Mouse (Mus musculus) liver, embryonic 11.5 days (tissue): ENCODE data around the gene Npepl1. TPM values are rescaled to one million over a fixed set of nuclear protein-coding genes. Genes with fewer than 3 reads are reported as not detected.
A peak's percentile ranks its signal among the peaks of the same experiment; 100 is the strongest.

Experiments used
- ATAC-seq: fragments of 200-750 bp; cut with Nextera tagmentation; replicated peaks from 2 replicates; pipeline ENCODE4 v1.8.0; 2017; ENCODE audit warnings: moderate number of reproducible peaks, mild to moderate bottlenecking, moderate TSS enrichment, moderate library complexity; ENCODE audit not compliant: low FRiP score
- DNase-seq: peaks from one replicate; pipeline ENCODE4 v3.0.0-alpha.2; 2017; ENCODE audit warnings: low spot score
- H3K27ac ChIP-seq: fragments of 300-500 bp; sonication (generic); 2 replicates; pipeline ENCODE4 v1.5.1; 2014; ENCODE audit warnings: mild to moderate bottlenecking, low read depth, low read length, control low read depth
- H3K27me3 ChIP-seq: fragments of 300-500 bp; sonication (generic); replicated peaks from 2 replicates; pipeline ENCODE4 v1.6.1; 2014; ENCODE audit warnings: low read length, mixed read lengths; ENCODE audit not compliant: control insufficient read depth, insufficient read depth
- H3K36me3 ChIP-seq: fragments of 300-500 bp; sonication (generic); 2 replicates; pipeline ENCODE4 v1.6.1; 2014; ENCODE audit warnings: mild to moderate bottlenecking, low read length, moderate library complexity, mixed read lengths; ENCODE audit not compliant: control insufficient read depth, insufficient read depth
- H3K4me1 ChIP-seq: fragments of 300-500 bp; sonication (generic); replicated peaks from 2 replicates; pipeline ENCODE4 v1.6.1; 2014; ENCODE audit warnings: low read length, mixed read lengths; ENCODE audit not compliant: control insufficient read depth, insufficient read depth
- H3K4me2 ChIP-seq: fragments of 300-500 bp; sonication (generic); 2 replicates; pipeline ENCODE4 v1.6.1; 2014; ENCODE audit warnings: mild to moderate bottlenecking, control low read depth, moderate library complexity
- H3K4me3 ChIP-seq: fragments of 300-500 bp; sonication (generic); 2 replicates; pipeline ENCODE4 v1.5.1; 2014; ENCODE audit warnings: low read depth, low read length, control low read depth
- H3K9ac ChIP-seq: fragments of 300-500 bp; sonication (generic); 2 replicates; pipeline ENCODE4 v1.6.1; 2014; ENCODE audit warnings: low read depth, low read length, control low read depth
- H3K9me3 ChIP-seq: fragments of 300-500 bp; sonication (generic); 2 replicates; pipeline ENCODE4 v1.6.1; 2016; ENCODE audit warnings: low read length, inconsistent platforms, mixed read lengths; ENCODE audit not compliant: control insufficient read depth
- WGBS: fragments of 180-500 bp; shearing (Covaris S2); extraction: QIAGEN DNeasy Blood & Tissue Kit; methylation state at CpG from one replicate; pipeline ENCODE4 v1.1.7; 2014; 5-methylcytosine and 5-hydroxymethylcytosine counted together
- polyA plus RNA-seq: library from polyadenylated mRNA; unstranded; fragments of >200 nt; fragmentation: Nextera tagmentation; extraction: Ambion mirVana; gene quantifications from 2 replicates; pipeline ENCODE4 v1.2.1, GENCODE M21; 2014

Npepl1 gene
- polyA plus RNA-seq, 1 experiment from 2014 or later = 59.1 TPM

GRCm38 (mm10) chr2:174074621-174075020 is 35.5 kb upstream of the Npepl1 start:
- Histone ChIP-seq H3K36me3 (no peaks in the 10 kb centered on the region), H3K4me1 (peaks cover 15% of the 10 kb centered on the region), H3K4me3 (peak overlapping the region; percentile 82), H3K9ac (peak overlapping the region; percentile 68), H3K9me3 (no peaks in the 10 kb centered on the region), H3K27ac (peak overlapping the region; percentile 82), H3K27me3 (no peaks in the 10 kb centered on the region), H3K4me2 (peak overlapping the region; percentile 97)
- DNase-seq (peak; percentile 39), ATAC-seq (no peak)
- WGBS = 0% methylated on average over 11 of the region's 13 CpGs

- Histone ChIP-seq H3K27ac (peak overlapping the region; percentile 82), H3K4me2 (peak overlapping the region; percentile 97), H3K4me3 (peak overlapping the region; percentile 82), H3K36me3 (no peaks in the 10 kb centered on the region), H3K9me3 (no peaks in the 10 kb centered on the region), H3K27me3 (no peaks in the 10 kb centered on the region), H3K4me1 (peaks cover 12% of the 10 kb centered on the region), H3K9ac (peak overlapping the region; percentile 68)
- 4% methylated on average over 22 of the region's 22 CpGs for WGBS
- ATAC-seq (no peak), DNase-seq (peak; percentile 55)
Measured at GRCm38 (mm10) chr2:174075072-174075570, 35.0 kb upstream of the Npepl1 start.

DNA sequence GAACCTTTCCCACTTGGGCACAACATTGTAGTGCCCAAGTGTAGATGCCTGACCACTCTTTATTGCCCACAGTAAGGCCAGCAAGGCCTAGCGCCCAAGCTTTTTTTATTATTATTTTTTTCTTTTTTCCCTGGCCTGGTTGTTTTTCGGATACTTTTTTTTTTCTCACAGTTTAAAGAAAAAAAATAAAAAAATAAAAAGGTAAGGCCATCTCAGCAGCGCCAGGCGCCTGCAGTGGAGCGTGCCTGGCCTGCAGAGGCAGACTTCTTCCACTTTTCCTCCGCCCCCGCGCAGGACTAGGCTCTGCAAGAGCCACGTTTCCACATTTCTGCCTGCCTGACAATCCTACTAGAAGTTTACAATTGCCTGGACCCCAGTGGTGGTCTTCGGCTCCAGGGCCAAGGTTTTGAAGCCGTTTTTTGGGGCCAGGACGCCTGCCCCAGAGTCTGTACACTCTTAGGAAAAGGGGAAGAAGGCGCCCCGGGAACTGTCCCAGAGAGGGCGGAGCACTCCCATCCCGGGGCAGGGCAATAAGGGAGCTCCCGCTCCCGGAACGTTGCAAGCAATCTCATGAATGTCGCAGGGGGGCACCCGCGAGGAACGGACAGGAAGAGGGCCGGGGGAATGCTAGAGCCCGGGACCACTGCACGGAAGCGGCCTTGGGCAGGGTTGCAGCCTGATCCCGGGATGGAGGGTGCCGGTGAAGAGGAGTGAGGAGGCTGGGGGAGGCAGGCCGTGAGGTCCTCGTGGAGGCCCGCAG is 34.3 kb upstream of the Npepl1 start, which contains the start of gene Stx16:
Stx16 (plus strand) TSS at position 636 of the 760 bp plus-strand sequence.
- Histone ChIP-seq H3K9me3 (no peaks in the 10 kb centered on the region), H3K27me3 (no peaks in the 10 kb centered on the region), H3K4me1 (peaks cover 12% of the 10 kb centered on the region), H3K9ac (peak within 1 kb of the TSS; percentile 88), H3K4me3 (peak within 1 kb of the TSS; percentile 82), H3K4me2 (peak within 1 kb of the TSS; percentile 97), H3K27ac (peak within 1 kb of the TSS; percentile 82), H3K36me3 (no peaks in the 10 kb centered on the region)
- under 1% methylated on average over 32 of the region's 32 CpGs for WGBS
- peak; percentile 97 for DNase-seq
- ATAC-seq = peak; percentile 93

GRCm38 (mm10) chr2:174076433-174076824 is 33.7 kb upstream of the Npepl1 start:
- H3K9me3 ChIP-seq = no peaks in the 10 kb centered on the region
- peak overlapping the region; percentile 88 for H3K9ac ChIP-seq
- 0% methylated on average over 22 of the region's 22 CpGs for WGBS
- H3K36me3 ChIP-seq = no peaks in the 10 kb centered on the region
- peak overlapping the region; percentile 82 for H3K27ac ChIP-seq
- peaks cover 12% of the 10 kb centered on the region for H3K4me1 ChIP-seq
- H3K27me3 ChIP-seq = no peaks in the 10 kb centered on the region
- DNase-seq (no peak), ATAC-seq (no peak; the same call in 1 of the 2 replicates)
- H3K4me3 ChIP-seq = peak overlapping the region; percentile 82
- H3K4me2 ChIP-seq = peak overlapping the region; percentile 97

DNA sequence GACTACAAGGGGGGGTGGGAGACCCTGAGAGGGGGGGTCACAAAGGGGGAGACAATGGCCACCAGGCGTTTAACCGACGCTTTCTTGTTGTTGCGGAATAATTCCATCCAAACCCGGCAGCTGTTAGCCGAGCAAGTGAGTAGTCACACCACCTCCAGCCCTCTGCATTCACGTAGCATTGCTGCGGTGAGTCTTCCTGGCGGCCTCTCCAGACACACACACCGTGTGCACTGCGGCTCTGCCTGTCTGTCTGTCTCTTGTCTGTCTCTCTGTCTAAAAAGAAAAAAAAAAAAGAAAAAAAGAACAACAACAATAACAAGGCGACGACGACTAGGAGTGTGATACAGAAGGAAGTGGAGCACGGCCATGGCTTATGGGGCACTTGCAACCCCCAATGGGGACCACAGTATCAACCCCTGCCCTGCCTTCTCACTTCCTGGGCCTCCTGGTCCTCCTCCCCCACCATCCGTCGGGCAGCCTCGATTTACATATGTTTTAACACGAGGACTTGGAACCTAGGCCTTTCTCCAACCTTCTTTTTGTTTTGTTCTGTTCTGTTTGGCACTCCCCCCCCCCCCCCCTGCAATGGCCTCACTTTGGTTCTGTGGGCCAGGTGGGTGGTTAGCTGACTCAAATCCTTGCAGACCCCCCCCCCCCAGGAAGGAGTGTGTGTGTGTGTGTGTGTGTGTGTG is 33.0 kb upstream of the Npepl1 start:
- peak overlapping the region; percentile 88 for H3K9ac ChIP-seq
- peak overlapping the region; percentile 82 for H3K4me3 ChIP-seq
- H3K36me3 ChIP-seq = no peaks in the 10 kb centered on the region
- no peaks in the 10 kb centered on the region for H3K27me3 ChIP-seq
- peaks cover 12% of the 10 kb centered on the region for H3K4me1 ChIP-seq
- H3K4me2 ChIP-seq = peak overlapping the region; percentile 97
- peak overlapping the region; percentile 82 for H3K27ac ChIP-seq
- WGBS = under 1% methylated on average over 19 of the region's 19 CpGs
- ATAC-seq (peak; percentile 49), DNase-seq (peak; percentile 61)
- H3K9me3 ChIP-seq = no peaks in the 10 kb centered on the region

DNA sequence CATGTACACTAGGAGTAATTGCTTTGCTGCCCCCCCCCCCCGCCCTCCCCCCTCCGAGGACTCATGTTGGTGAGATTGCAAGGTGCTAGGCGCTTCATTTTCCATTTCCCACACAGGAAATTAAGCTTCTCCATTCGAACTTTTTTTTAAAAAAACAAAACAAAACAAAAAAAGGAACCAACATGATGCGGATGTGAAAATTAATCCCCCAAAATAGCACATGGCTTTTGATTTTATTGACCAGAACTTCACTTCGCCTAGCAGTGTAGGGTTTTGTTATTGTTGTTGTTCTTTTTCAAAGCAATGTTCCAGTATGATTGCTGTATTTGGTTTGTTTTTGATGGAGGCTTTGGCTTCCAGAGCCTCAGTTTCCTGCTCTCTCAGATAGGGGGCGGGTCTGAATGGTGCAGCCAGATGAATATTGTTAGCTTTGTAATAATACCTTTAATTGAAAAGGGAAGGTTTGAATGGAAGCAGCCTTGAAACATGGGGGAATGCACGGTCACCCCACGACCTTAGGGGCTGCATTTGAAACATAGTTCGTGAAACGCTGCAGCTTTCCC is 32.3 kb upstream of the Npepl1 start:
- peak overlapping the region; percentile 88 for H3K9ac ChIP-seq
- H3K4me2 ChIP-seq = peak overlapping the region; percentile 97
- no peaks in the 10 kb centered on the region for H3K9me3 ChIP-seq
- peak overlapping the region; percentile 82 for H3K4me3 ChIP-seq
- H3K27ac ChIP-seq = peak overlapping the region; percentile 82; the same call in 1 of the 2 replicates
- no peaks in the 10 kb centered on the region for H3K27me3 ChIP-seq
- H3K36me3 ChIP-seq = no peaks in the 10 kb centered on the region
- no peak for ATAC-seq
- WGBS = 18% methylated on average over 11 of the region's 11 CpGs
- no peak for DNase-seq
- H3K4me1 ChIP-seq = peaks cover 12% of the 10 kb centered on the region

DNA sequence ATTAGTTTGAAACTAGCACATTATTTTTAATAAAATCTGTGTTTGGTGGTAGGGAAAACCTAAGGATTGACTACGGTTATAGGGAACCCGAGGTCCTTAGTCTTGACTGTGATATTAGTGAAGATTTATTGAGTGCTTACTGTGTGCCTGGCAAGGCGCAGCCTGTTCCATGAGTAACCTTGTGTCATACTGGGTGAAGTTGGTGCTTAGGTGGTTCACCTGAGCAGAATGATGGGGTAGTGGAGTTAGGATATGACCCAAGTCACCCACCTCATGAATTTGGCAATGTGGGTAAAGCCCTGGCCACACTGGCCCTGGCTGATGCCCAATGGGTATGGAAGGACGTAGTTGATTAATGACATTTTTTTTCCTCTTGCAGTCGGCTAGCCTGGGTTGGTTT is 28.3 kb upstream of the Npepl1 start:
- no peak for ATAC-seq
- H3K36me3 ChIP-seq = peaks cover 2% of the 10 kb centered on the region; the same call in 1 of the 2 replicates
- no peak overlapping the region for H3K4me3 ChIP-seq
- peaks cover 4% of the 10 kb centered on the region; the same call in 1 of the 2 replicates for H3K4me1 ChIP-seq
- 79% methylated on average over 5 of the region's 5 CpGs for WGBS
- no peak overlapping the region for H3K27ac ChIP-seq
- H3K9me3 ChIP-seq = no peaks in the 10 kb centered on the region
- H3K27me3 ChIP-seq = no peaks in the 10 kb centered on the region
- no peak overlapping the region for H3K4me2 ChIP-seq
- DNase-seq = no peak
- no peak overlapping the region for H3K9ac ChIP-seq

DNA sequence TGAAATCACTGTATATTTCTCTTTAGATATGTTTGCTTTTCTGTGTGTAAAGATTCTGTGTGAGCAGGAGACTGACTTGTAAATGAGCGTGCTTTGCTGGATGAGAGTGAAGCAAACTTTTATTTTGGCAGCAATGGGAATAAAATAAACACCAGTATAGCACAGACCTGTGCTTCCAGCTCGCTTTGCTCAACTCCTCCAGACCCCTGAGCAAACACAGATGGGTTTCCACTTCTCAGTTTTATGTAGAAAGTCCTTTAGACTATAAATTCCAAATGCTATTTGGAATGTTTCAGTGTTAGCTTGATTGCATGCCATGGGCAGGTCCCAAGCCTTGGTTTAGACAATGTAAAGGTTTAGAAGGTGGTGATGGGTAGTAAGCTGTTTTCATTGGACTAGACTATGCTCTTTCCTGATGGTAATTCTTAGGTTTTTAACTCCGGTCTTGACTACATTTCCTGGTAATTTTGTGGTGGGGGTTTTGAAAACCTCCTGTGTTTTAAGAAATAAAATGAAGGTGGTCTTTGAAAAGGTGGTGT is 27.7 kb upstream of the Npepl1 start:
- peaks cover 2% of the 10 kb centered on the region; the same call in 1 of the 2 replicates for H3K36me3 ChIP-seq
- H3K27ac ChIP-seq = no peak overlapping the region
- H3K4me3 ChIP-seq = no peak overlapping the region
- H3K4me1 ChIP-seq = peaks cover 4% of the 10 kb centered on the region
- no peak overlapping the region for H3K9ac ChIP-seq
- no peak overlapping the region for H3K4me2 ChIP-seq
- ATAC-seq = no peak
- WGBS = 79% methylated on average over 3 of the region's 3 CpGs
- H3K9me3 ChIP-seq = no peaks in the 10 kb centered on the region
- H3K27me3 ChIP-seq = no peaks in the 10 kb centered on the region
- DNase-seq = no peak
